Mouse (Mus musculus) forebrain, embryonic 16.5 days (tissue): ENCODE results near the gene Gdf3. TPM values are rescaled to one million over a fixed set of nuclear protein-coding genes. Genes with fewer than 3 reads are reported as not detected.

ENCODE experiments used
- ATAC-seq: fragments of 200-750 bp; cut with Nextera tagmentation; 2 replicates; pipeline ENCODE4 v1.8.0; 2017; ENCODE audit warnings: mild to moderate bottlenecking, moderate library complexity
- H3K27ac ChIP-seq: fragments of 300-500 bp; sonication (generic); 2 replicates; pipeline ENCODE4 v1.5.1; 2014; ENCODE audit warnings: low read length, control low read depth
- H3K27me3 ChIP-seq: fragments of 300-500 bp; sonication (generic); replicated peaks from 2 replicates; pipeline ENCODE4 v1.6.1; 2014; ENCODE audit warnings: low read length; ENCODE audit not compliant: control insufficient read depth, insufficient read depth
- H3K36me3 ChIP-seq: fragments of 300-500 bp; sonication (generic); 2 replicates; pipeline ENCODE4 v1.6.1; 2014; ENCODE audit not compliant: control insufficient read depth, insufficient read depth
- H3K4me1 ChIP-seq: fragments of 300-500 bp; sonication (generic); replicated peaks from 2 replicates; pipeline ENCODE4 v1.6.1; 2014; ENCODE audit warnings: low read length; ENCODE audit not compliant: control insufficient read depth, insufficient read depth
- H3K4me2 ChIP-seq: fragments of 300-500 bp; sonication (generic); 2 replicates; pipeline ENCODE4 v1.6.1; 2014; ENCODE audit warnings: mild to moderate bottlenecking, low read length, control low read depth
- H3K4me3 ChIP-seq: fragments of 300-500 bp; sonication (generic); replicated peaks from 2 replicates; pipeline ENCODE4 v1.5.1; 2014; ENCODE audit warnings: mild to moderate bottlenecking, low read length, control low read depth
- H3K9ac ChIP-seq: fragments of 300-500 bp; sonication (generic); replicated peaks from 2 replicates; pipeline ENCODE4 v1.6.1; 2014; ENCODE audit warnings: low read depth, low read length, control low read depth
- H3K9me3 ChIP-seq: fragments of 300-500 bp; sonication (generic); 2 replicates; pipeline ENCODE4 v1.6.1; 2016; ENCODE audit warnings: low read length; ENCODE audit not compliant: control insufficient read depth
- WGBS: fragments of 180-500 bp; shearing (Covaris S2); extraction: QIAGEN DNeasy Blood & Tissue Kit; methylation state at CpG from one replicate; pipeline ENCODE4 v1.1.7; 2014; 5-methylcytosine and 5-hydroxymethylcytosine counted together
- polyA plus RNA-seq: library from polyadenylated mRNA; unstranded; fragments of >200 nt; fragmentation: Nextera tagmentation; extraction: Ambion mirVana; gene quantifications from 2 replicates; pipeline ENCODE4 v1.2.1, GENCODE M21; 2015

Gene Gdf3
- polyA plus RNA-seq, 1 experiment from 2014 or later: not detected

- H3K27ac ChIP-seq: no peak overlapping the region
- peaks cover 6% of the 10 kb centered on the region; the same call in 1 of the 2 replicates for H3K4me1 ChIP-seq
- H3K4me2 ChIP-seq: no peak overlapping the region
- no peaks in the 10 kb centered on the region for H3K9me3 ChIP-seq
- H3K9ac ChIP-seq: no peak overlapping the region
- ATAC-seq: no peak
- WGBS: 57% methylated on average over 7 of the region's 7 CpGs
- H3K36me3 ChIP-seq: no peaks in the 10 kb centered on the region
- H3K4me3 ChIP-seq: no peak overlapping the region
- no peaks in the 10 kb centered on the region for H3K27me3 ChIP-seq
Measured at GRCm38 (mm10) chr6:122600066-122600646, 9.7 kb downstream of the Gdf3 start.

GRCm38 (mm10) chr6:122599054-122599737 is 10.7 kb downstream of the Gdf3 start:
- no peaks in the 10 kb centered on the region for H3K36me3 ChIP-seq
- H3K27ac ChIP-seq: no peak overlapping the region
- no peaks in the 10 kb centered on the region for H3K9me3 ChIP-seq
- H3K4me2 ChIP-seq: no peak overlapping the region
- H3K4me1 ChIP-seq: peaks cover 6% of the 10 kb centered on the region; the same call in 1 of the 2 replicates
- no peak overlapping the region for H3K4me3 ChIP-seq
- no peak overlapping the region for H3K9ac ChIP-seq
- 88% methylated on average over 9 of the region's 9 CpGs for WGBS
- no peak for ATAC-seq
- H3K27me3 ChIP-seq: no peaks in the 10 kb centered on the region

DNA sequence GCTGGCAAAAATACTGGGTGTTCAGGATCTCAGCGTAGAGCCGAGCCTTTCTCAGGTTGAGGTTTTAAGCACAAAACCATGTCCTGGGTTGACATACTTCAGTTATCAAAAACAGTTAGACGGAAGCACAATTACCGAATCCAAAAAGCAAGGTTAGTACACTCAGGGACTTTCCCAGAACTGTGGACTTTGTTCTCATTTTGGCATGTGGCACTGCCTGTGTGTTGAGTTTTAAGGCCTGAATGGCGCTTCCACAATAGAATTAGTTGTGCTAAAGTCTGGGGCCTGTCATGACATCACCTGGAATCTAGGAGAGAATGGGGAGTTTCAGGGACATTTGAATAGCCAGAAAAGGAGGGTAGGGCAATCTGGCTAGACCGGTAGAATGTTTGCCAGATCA is 11.5 kb downstream of the Gdf3 start:
- peak; percentile 30; the same call in 1 of the 2 replicates for ATAC-seq
- 35% methylated on average over 6 of the region's 6 CpGs for WGBS
- peaks cover 6% of the 10 kb centered on the region; the same call in 1 of the 2 replicates for H3K4me1 ChIP-seq

GRCm38 (mm10) chr6:122598014-122598413 is 11.9 kb downstream of the Gdf3 start:
- WGBS: 88% methylated on average over 4 of the region's 4 CpGs
- Histone ChIP-seq H3K36me3 (no peaks in the 10 kb centered on the region), H3K27me3 (no peaks in the 10 kb centered on the region), H3K4me3 (no peak overlapping the region), H3K27ac (no peak overlapping the region), H3K9ac (no peak overlapping the region), H3K9me3 (no peaks in the 10 kb centered on the region), H3K4me2 (no peak overlapping the region), H3K4me1 (peaks cover 6% of the 10 kb centered on the region; the same call in 1 of the 2 replicates)
- ATAC-seq: no peak

More for the DNA sequence above, 11.5 kb downstream of the Gdf3 start:
- H3K36me3 ChIP-seq: no peaks in the 10 kb centered on the region
- H3K4me3 ChIP-seq: no peak overlapping the region
- no peak overlapping the region for H3K9ac ChIP-seq
- H3K27me3 ChIP-seq: no peaks in the 10 kb centered on the region
- no peak overlapping the region for H3K27ac ChIP-seq
- no peaks in the 10 kb centered on the region for H3K9me3 ChIP-seq
- no peak overlapping the region for H3K4me2 ChIP-seq

GRCm38 (mm10) chr6:122596608-122597007 is 13.3 kb downstream of the Gdf3 start:
- Histone ChIP-seq H3K27ac (no peak overlapping the region), H3K36me3 (no peaks in the 10 kb centered on the region), H3K27me3 (no peaks in the 10 kb centered on the region), H3K4me1 (no peaks in the 10 kb centered on the region), H3K4me3 (no peak overlapping the region), H3K9me3 (no peaks in the 10 kb centered on the region), H3K9ac (no peak overlapping the region), H3K4me2 (no peak overlapping the region)
- WGBS: 94% methylated on average over 7 of the region's 7 CpGs
- ATAC-seq: no peak

GRCm38 (mm10) chr6:122595637-122596036 is 14.2 kb downstream of the Gdf3 start:
- no peaks in the 10 kb centered on the region for H3K36me3 ChIP-seq
- no peaks in the 10 kb centered on the region for H3K27me3 ChIP-seq
- ATAC-seq: peak; percentile 59; the same call in 1 of the 2 replicates
- no peaks in the 10 kb centered on the region for H3K4me1 ChIP-seq
- H3K4me3 ChIP-seq: no peak overlapping the region
- H3K27ac ChIP-seq: no peak overlapping the region
- H3K9me3 ChIP-seq: no peaks in the 10 kb centered on the region
- 31% methylated on average over 7 of the region's 7 CpGs for WGBS
- no peak overlapping the region for H3K4me2 ChIP-seq
- no peak overlapping the region for H3K9ac ChIP-seq

GRCm38 (mm10) chr6:122592905-122593304 is 17.0 kb downstream of the Gdf3 start:
- H3K4me1 ChIP-seq: no peaks in the 10 kb centered on the region
- H3K4me3 ChIP-seq: no peak overlapping the region
- 87% methylated on average over 2 of the region's 2 CpGs for WGBS
- ATAC-seq: no peak
- no peaks in the 10 kb centered on the region for H3K9me3 ChIP-seq
- no peak overlapping the region for H3K9ac ChIP-seq
- no peak overlapping the region for H3K27ac ChIP-seq
- no peak overlapping the region for H3K4me2 ChIP-seq
- H3K36me3 ChIP-seq: no peaks in the 10 kb centered on the region
- no peaks in the 10 kb centered on the region for H3K27me3 ChIP-seq

GRCm38 (mm10) chr6:122591027-122591758 is 18.7 kb downstream of the Gdf3 start:
- no peaks in the 10 kb centered on the region for H3K4me1 ChIP-seq
- 90% methylated on average over 13 of the region's 13 CpGs for WGBS
- no peak for ATAC-seq
- no peaks in the 10 kb centered on the region for H3K9me3 ChIP-seq
- H3K27ac ChIP-seq: no peak overlapping the region
- H3K27me3 ChIP-seq: no peaks in the 10 kb centered on the region
- H3K9ac ChIP-seq: no peak overlapping the region
- H3K36me3 ChIP-seq: no peaks in the 10 kb centered on the region
- H3K4me2 ChIP-seq: no peak overlapping the region
- no peak overlapping the region for H3K4me3 ChIP-seq

DNA sequence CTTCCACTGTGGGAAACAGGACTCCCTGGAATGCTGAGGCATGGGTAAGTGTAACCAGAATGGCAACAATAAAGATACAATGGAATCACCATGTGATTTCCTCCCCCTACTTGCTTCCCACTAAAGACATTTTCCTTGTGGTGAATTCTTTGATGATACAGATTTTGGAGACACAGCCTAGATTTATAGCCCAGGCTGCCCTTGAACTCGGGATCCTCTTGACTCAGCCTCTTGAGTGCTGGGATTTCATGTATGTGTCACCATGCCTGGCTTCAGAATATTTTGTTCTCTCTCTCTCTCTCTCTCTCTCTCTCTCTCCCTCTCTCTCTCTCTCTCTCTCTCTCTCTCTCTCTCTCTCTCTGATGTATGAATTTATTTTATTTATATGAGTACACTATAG is 30.8 kb downstream of the Gdf3 start:
- Histone ChIP-seq H3K4me3 (no peak overlapping the region), H3K36me3 (no peaks in the 10 kb centered on the region), H3K27ac (no peak overlapping the region), H3K4me1 (no peaks in the 10 kb centered on the region), H3K9me3 (no peaks in the 10 kb centered on the region), H3K4me2 (no peak overlapping the region), H3K9ac (no peak overlapping the region), H3K27me3 (no peaks in the 10 kb centered on the region)
- 84% methylated on average over 1 of the region's 1 CpGs for WGBS
- ATAC-seq: no peak
